Mouse (Mus musculus) heart, embryonic 15.5 days (tissue): ENCODE data around the gene Rcor2. TPM values are rescaled to one million over a fixed set of nuclear protein-coding genes. Genes with fewer than 3 reads are reported as not detected.

ENCODE experiments used
- ATAC-seq: fragments of 200-750 bp; cut with Nextera tagmentation; replicated peaks from 2 replicates; pipeline ENCODE4 v1.8.0; 2017; ENCODE audit warnings: low read depth, moderate TSS enrichment; ENCODE audit not compliant: insufficient number of reproducible peaks, insufficient read depth, low FRiP score
- H3K27ac ChIP-seq: fragments of 300-500 bp; sonication (generic); 2 replicates; pipeline ENCODE4 v1.5.1; 2015; ENCODE audit warnings: mild to moderate bottlenecking, inconsistent platforms
- H3K27me3 ChIP-seq: fragments of 300-500 bp; sonication (generic); 2 replicates; pipeline ENCODE4 v1.6.1; 2015; ENCODE audit warnings: inconsistent platforms
- H3K36me3 ChIP-seq: fragments of 300-500 bp; sonication (generic); 2 replicates; pipeline ENCODE4 v1.6.1; 2015; ENCODE audit warnings: mild to moderate bottlenecking, inconsistent platforms
- H3K4me1 ChIP-seq: fragments of 300-500 bp; sonication (generic); replicated peaks from 2 replicates; pipeline ENCODE4 v1.6.1; 2015; ENCODE audit warnings: inconsistent platforms
- H3K4me2 ChIP-seq: fragments of 300-500 bp; sonication (generic); 2 replicates; pipeline ENCODE4 v1.6.1; 2015; ENCODE audit warnings: inconsistent platforms, mild to moderate bottlenecking, moderate library complexity
- H3K4me3 ChIP-seq: fragments of 300-500 bp; sonication (generic); 2 replicates; pipeline ENCODE4 v1.5.1; 2015; ENCODE audit warnings: mild to moderate bottlenecking, inconsistent platforms
- H3K9ac ChIP-seq: fragments of 300-500 bp; sonication (generic); 2 replicates; pipeline ENCODE4 v1.6.1; 2015; ENCODE audit warnings: mild to moderate bottlenecking, inconsistent platforms
- H3K9me3 ChIP-seq: fragments of 300-500 bp; sonication (generic); replicated peaks from 2 replicates; pipeline ENCODE4 v1.6.1; 2016; ENCODE audit warnings: inconsistent platforms
- WGBS: fragments of 180-500 bp; shearing (Covaris S2); methylation state at CpG from one replicate; pipeline ENCODE4 v1.1.7; 2015; ENCODE audit warnings: mixed read lengths; 5-methylcytosine and 5-hydroxymethylcytosine counted together
- polyA plus RNA-seq: library from polyadenylated mRNA; unstranded; fragments of >200 nt; fragmentation: Nextera tagmentation; extraction: Ambion mirVana; gene quantifications from 2 replicates; pipeline ENCODE4 v1.2.1, GENCODE M21; 2015

Rcor2 gene
- polyA plus RNA-seq, 1 experiment from 2014 or later, result 13.1 TPM

GRCm38 (mm10) chr19:7265478-7266191, 1.5 kb upstream of the Rcor2 start:
- Histone ChIP-seq H3K4me3 (no peak overlapping the region), H3K4me1 (peaks cover 64% of the 10 kb centered on the region), H3K27me3 (no peaks in the 10 kb centered on the region), H3K36me3 (no peaks in the 10 kb centered on the region; the same call in 1 of the 2 replicates), H3K9me3 (no peaks in the 10 kb centered on the region), H3K27ac (peak overlapping the region; percentile 94), H3K4me2 (peak overlapping the region; percentile 94; the same call in 1 of the 2 replicates), H3K9ac (peak overlapping the region; percentile 29; the same call in 1 of the 2 replicates)
- no peak for ATAC-seq
- 27% methylated on average over 14 of the region's 14 CpGs for WGBS

- ATAC-seq, result no peak
- H3K4me3 ChIP-seq, result no peak overlapping the region
- peaks cover 65% of the 10 kb centered on the region for H3K4me1 ChIP-seq
- peaks cover 6% of the 10 kb centered on the region for H3K36me3 ChIP-seq
- peak overlapping the region; percentile 94 for H3K4me2 ChIP-seq
- H3K27me3 ChIP-seq, result no peaks in the 10 kb centered on the region
- H3K9ac ChIP-seq, result peak overlapping the region; percentile 89; the same call in 1 of the 2 replicates
- peak overlapping the region; percentile 94 for H3K27ac ChIP-seq
- 53% methylated on average over 4 of the region's 4 CpGs for WGBS
- H3K9me3 ChIP-seq, result no peaks in the 10 kb centered on the region
Observed at GRCm38 (mm10) chr19:7266421-7266831, 699 bp upstream of the Rcor2 start.

GRCm38 (mm10) chr19:7267781-7268721, 926 bp downstream of the Rcor2 start:
- H3K4me3 ChIP-seq, result peak overlapping the region; percentile 87
- under 1% methylated on average over 90 of the region's 97 CpGs for WGBS
- H3K27me3 ChIP-seq, result no peaks in the 10 kb centered on the region
- H3K36me3 ChIP-seq, result peaks cover 23% of the 10 kb centered on the region
- peak overlapping the region; percentile 94 for H3K4me2 ChIP-seq
- no peaks in the 10 kb centered on the region for H3K9me3 ChIP-seq
- ATAC-seq, result peak; percentile 58
- H3K4me1 ChIP-seq, result peaks cover 65% of the 10 kb centered on the region
- peak overlapping the region; percentile 89 for H3K9ac ChIP-seq
- peak overlapping the region; percentile 94 for H3K27ac ChIP-seq

GRCm38 (mm10) chr19:7268722-7269090, 1.6 kb downstream of the Rcor2 start:
- peaks cover 29% of the 10 kb centered on the region for H3K36me3 ChIP-seq
- H3K9me3 ChIP-seq, result no peaks in the 10 kb centered on the region
- no peaks in the 10 kb centered on the region for H3K27me3 ChIP-seq
- 0 out of 2 replicates have a peak, but pooled peaks have one; percentile 6 for ATAC-seq
- peak overlapping the region; percentile 87 for H3K4me3 ChIP-seq
- peak overlapping the region; percentile 89 for H3K9ac ChIP-seq
- WGBS, result under 1% methylated on average over 30 of the region's 30 CpGs
- peak overlapping the region; percentile 94 for H3K4me2 ChIP-seq
- H3K27ac ChIP-seq, result peak overlapping the region; percentile 94
- peaks cover 65% of the 10 kb centered on the region for H3K4me1 ChIP-seq

GRCm38 (mm10) chr19:7269290-7270044, 2.3 kb downstream of the Rcor2 start:
- H3K4me1 ChIP-seq, result peaks cover 63% of the 10 kb centered on the region
- H3K36me3 ChIP-seq, result peaks cover 37% of the 10 kb centered on the region
- peak overlapping the region; percentile 87 for H3K4me3 ChIP-seq
- ATAC-seq, result no peak
- peak overlapping the region; percentile 89 for H3K9ac ChIP-seq
- H3K9me3 ChIP-seq, result no peaks in the 10 kb centered on the region
- WGBS, result 9% methylated on average over 11 of the region's 11 CpGs
- peak overlapping the region; percentile 94; the same call in 1 of the 2 replicates for H3K27ac ChIP-seq
- no peaks in the 10 kb centered on the region for H3K27me3 ChIP-seq
- peak overlapping the region; percentile 94 for H3K4me2 ChIP-seq

- peaks cover 47% of the 10 kb centered on the region for H3K4me1 ChIP-seq
- WGBS, result 88% methylated on average over 4 of the region's 4 CpGs
- peaks cover 69% of the 10 kb centered on the region for H3K36me3 ChIP-seq
- no peak for ATAC-seq
- no peaks in the 10 kb centered on the region for H3K9me3 ChIP-seq
- H3K27ac ChIP-seq, result no peak overlapping the region
- no peaks in the 10 kb centered on the region for H3K27me3 ChIP-seq
- H3K4me2 ChIP-seq, result no peak overlapping the region
- H3K4me3 ChIP-seq, result no peak overlapping the region
- H3K9ac ChIP-seq, result no peak overlapping the region
Observed at GRCm38 (mm10) chr19:7273486-7273885, 6.4 kb downstream of the Rcor2 start.

- H3K4me2 ChIP-seq, result no peak overlapping the region
- H3K9ac ChIP-seq, result no peak overlapping the region
- H3K36me3 ChIP-seq, result peaks cover 74% of the 10 kb centered on the region
- 73% methylated on average over 13 of the region's 13 CpGs for WGBS
- H3K9me3 ChIP-seq, result no peaks in the 10 kb centered on the region
- ATAC-seq, result no peak
- H3K4me1 ChIP-seq, result peaks cover 42% of the 10 kb centered on the region
- H3K27ac ChIP-seq, result peak overlapping the region; percentile 74
- no peaks in the 10 kb centered on the region for H3K27me3 ChIP-seq
- H3K4me3 ChIP-seq, result no peak overlapping the region
Observed at GRCm38 (mm10) chr19:7274326-7274990, 7.3 kb downstream of the Rcor2 start.

GRCm38 (mm10) chr19:7275131-7275789, 8.1 kb downstream of the Rcor2 start:
- Histone ChIP-seq H3K9me3 (no peaks in the 10 kb centered on the region), H3K36me3 (peaks cover 77% of the 10 kb centered on the region), H3K4me1 (peaks cover 38% of the 10 kb centered on the region), H3K27me3 (no peaks in the 10 kb centered on the region), H3K9ac (no peak overlapping the region), H3K4me2 (peak overlapping the region; percentile 6; the same call in 1 of the 2 replicates), H3K27ac (peak overlapping the region; percentile 74), H3K4me3 (no peak overlapping the region)
- ATAC-seq, result peak; percentile 11; the same call in 1 of the 2 replicates
- WGBS, result 24% methylated on average over 7 of the region's 7 CpGs

GRCm38 (mm10) chr19:7276053-7276659, 9.0 kb downstream of the Rcor2 start:
- Histone ChIP-seq H3K4me3 (no peak overlapping the region), H3K4me2 (no peak overlapping the region), H3K27ac (peak overlapping the region; percentile 74), H3K36me3 (peaks cover 81% of the 10 kb centered on the region), H3K27me3 (no peaks in the 10 kb centered on the region), H3K4me1 (peaks cover 37% of the 10 kb centered on the region), H3K9ac (no peak overlapping the region), H3K9me3 (no peaks in the 10 kb centered on the region)
- ATAC-seq, result no peak
- 66% methylated on average over 7 of the region's 7 CpGs for WGBS

- H3K36me3 ChIP-seq, result peaks cover 79% of the 10 kb centered on the region
- H3K27me3 ChIP-seq, result no peaks in the 10 kb centered on the region
- H3K4me2 ChIP-seq, result no peak overlapping the region
- no peak for ATAC-seq
- H3K9me3 ChIP-seq, result no peaks in the 10 kb centered on the region
- peaks cover 37% of the 10 kb centered on the region for H3K4me1 ChIP-seq
- no peak overlapping the region for H3K27ac ChIP-seq
- H3K4me3 ChIP-seq, result no peak overlapping the region
- no peak overlapping the region for H3K9ac ChIP-seq
- 68% methylated on average over 7 of the region's 7 CpGs for WGBS
Observed at GRCm38 (mm10) chr19:7276796-7277195, 9.7 kb downstream of the Rcor2 start.
